Mouse (Mus musculus) cerebral cortex, adult 2 months (tissue): ENCODE measurements around the gene Ndufv1.

Experiments
- WGBS: fragments of 180-500 bp; shearing (Covaris S2); methylation state at CpG from one replicate; pipeline ENCODE4 v1.1.7; 2018; 5-methylcytosine and 5-hydroxymethylcytosine counted together

Ndufv1 gene

DNA sequence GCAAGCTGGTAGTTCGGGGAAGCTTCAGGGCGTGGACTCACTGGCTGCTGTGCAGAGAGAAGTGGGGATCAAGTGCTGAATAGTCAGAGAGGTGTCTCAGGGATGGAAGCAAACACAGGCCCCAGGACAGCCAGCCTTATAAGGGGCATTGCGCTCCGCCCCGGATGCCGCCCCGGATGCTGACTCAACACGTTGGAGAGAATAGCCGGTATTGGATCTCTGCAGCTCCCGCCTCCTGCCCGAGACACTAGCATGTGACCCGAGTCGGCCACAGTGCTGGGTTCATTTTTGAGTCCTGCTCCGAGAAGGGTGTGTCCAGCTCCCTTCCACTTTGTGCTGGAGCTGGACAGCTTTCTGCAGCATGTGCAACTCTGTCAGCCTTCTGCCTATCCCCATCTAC is 29.5 kb upstream of the Ndufv1 start:
- WGBS = 77% methylated on average over 14 of the region's 14 CpGs

GRCm38 (mm10) chr19:4041500-4041899 is 28.9 kb upstream of the Ndufv1 start:
- WGBS = 91% methylated on average over 3 of the region's 4 CpGs

DNA sequence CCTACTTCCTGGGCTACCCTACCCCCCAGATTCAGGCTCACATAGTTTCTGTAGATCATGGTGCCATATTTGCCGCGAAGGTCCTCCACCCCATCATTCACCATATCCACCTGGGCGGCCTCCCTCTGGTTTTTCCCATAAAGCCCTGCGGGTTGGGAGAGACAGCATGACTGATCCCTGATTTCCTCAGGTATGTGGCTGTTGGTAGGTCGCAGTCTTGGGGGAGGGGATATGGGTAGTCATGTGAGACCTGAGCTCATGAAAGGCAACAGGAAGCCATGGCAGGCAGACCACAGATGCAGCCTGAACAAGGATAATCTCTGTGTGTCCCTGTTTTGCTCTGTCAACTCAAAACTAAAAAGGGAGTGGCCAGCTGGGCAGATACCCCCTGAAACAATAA is 28.3 kb upstream of the Ndufv1 start:
- 93% methylated on average over 5 of the region's 5 CpGs for WGBS

- WGBS = under 1% methylated on average over 26 of the region's 26 CpGs
These were observed 25.2 kb upstream of the Ndufv1 start, which contains the start of gene Gstp1 for GRCm38 (mm10) chr19:4037788-4038232. TSS of gene Gstp1 (minus strand) at chr19:4037985.

DNA sequence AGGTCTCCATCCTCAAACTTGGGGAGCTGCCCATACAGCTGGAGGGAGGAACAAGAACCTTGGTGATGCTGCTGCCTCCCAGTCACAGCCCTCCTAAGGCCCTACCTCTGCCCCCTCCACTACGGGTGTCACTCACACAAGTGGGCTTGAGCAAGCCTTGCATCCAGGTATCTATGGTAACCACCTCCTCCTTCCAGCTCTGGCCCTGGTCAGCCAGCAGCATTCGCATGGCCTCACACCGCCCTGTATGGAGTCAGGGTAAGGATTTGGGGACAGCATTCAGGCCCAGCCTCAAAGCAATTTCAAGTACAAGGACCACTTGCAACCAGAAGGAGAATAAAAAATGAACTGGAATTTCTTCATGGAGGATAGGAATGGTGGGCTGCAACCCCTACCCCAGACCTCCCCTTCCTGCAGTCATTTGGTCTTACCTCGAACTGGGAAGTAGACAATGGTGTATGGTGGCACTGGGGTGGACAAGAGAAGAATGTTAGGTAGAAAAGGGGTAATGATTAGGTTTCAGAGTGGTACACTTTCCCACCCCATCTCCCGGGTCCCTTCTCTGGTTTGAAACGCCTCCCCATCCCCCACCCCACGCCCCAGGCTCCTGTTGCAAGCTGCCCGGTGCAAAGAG is 24.7 kb upstream of the Ndufv1 start:
- 18% methylated on average over 7 of the region's 8 CpGs for WGBS

DNA sequence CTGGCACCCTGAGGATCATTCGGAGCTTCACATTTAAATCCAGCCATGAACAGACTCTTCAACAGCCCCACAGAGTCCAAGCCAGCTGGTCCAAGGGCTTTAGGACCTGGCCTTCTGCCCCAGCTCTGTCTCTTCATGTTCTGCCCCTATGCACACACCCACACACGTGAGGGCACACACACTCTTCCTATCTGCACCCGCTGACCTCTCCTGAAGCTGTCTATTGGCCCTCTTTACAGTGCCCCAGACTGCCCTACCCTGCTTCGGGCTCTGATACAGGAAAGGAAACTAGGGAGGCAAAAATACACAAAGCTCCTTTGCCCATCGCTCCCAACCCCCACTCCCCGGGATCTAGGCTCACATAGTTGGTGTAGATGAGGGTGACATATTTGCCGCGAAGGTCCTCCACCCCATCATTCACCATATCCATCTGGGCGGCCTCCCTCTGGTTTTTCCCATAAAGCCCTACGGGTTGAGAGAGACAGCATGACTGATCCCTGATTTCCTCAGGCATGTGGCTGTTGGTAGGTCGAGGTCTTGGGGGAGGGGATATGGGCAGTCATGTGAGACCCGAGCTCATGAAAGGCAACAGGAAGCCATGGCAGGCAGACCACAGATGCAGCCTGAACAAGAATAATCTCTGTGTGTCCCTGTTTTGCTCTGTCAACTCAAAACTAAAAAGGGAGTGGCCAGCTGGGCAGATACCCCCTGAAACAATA is 23.9 kb upstream of the Ndufv1 start:
- WGBS = 79% methylated on average over 12 of the region's 12 CpGs

- 61% methylated on average over 5 of the region's 5 CpGs for WGBS
These were observed 21.1 kb upstream of the Ndufv1 start for GRCm38 (mm10) chr19:4033742-4034141.

DNA sequence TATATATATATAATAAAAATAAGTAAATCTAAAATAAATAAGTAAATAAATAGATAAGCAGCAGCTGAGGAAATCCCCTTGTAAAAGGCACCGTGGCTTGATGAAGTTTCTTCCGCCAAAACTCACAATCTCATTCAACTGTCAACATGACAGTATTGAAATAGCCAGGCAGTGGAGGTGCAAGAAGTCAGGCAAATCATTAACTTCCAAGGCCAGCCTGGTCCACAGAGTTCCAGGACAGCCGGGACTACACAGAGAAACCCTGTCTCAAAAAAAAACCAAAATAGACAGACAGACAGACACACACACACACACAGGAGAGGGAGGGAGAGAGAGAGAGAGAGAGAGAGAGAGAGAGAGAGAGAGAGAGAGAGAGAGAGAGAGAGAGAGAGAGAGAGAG is 20.7 kb upstream of the Ndufv1 start:
- WGBS = 82% methylated on average over 3 of the region's 3 CpGs

- 79% methylated on average over 7 of the region's 7 CpGs for WGBS
These were observed 20.1 kb upstream of the Ndufv1 start for GRCm38 (mm10) chr19:4032668-4033067.

DNA sequence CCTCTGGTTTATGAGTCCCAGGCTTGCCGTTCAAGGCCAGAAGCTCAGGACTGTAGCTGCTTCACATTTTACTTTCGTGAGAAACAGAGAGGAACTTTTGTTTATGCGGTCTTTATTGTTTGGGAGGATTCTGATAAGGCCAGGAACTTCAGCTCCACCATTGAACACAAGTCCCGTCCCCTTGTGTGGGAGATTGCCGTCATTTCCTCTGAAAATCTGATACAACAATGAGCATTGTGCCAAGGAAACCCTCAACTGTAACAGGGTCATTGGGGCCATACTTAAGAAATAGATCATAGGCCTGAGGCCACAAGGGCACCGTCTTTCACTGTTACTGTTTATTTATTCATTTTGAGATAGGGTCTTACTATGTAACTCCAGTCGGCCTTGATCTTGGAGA is 10.6 kb upstream of the Ndufv1 start:
- WGBS = 81% methylated on average over 7 of the region's 7 CpGs

GRCm38 (mm10) chr19:4018743-4019583 is 6.4 kb upstream of the Ndufv1 start:
- WGBS = 20% methylated on average over 18 of the region's 18 CpGs

DNA sequence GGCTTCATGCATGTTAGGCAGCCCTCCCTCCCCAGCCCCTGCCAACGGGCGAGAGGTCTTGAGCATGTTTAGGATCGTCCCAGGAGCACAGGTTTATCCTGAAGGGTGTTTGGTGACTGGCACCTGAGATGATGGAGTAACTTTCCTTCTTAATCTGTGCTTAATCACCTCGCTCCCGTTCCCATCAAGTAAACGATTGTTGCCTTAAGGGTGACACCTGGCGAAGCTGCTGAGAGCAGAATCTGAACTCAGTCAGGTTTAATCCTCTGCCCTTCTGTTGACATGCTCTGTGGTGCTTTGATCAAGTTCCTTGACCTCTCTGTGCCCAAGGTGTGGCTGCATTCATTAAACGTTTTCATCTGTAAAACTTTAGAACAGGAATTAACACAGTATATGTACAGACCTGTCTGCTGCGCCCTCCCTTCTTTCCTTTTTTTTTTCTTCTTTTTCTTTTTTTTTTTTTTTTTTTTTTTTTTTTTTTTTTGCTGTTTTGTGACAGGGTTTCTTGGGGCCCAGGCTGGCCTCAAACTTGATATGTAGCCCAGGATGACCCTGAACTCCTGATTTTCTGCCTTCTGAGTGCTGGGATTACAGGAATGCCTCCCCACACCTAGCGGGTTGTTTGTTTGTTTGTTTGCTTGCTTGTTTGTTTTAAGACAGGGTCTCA is 5.4 kb upstream of the Ndufv1 start:
- 72% methylated on average over 10 of the region's 10 CpGs for WGBS

GRCm38 (mm10) chr19:4015635-4016034 is 3.0 kb upstream of the Ndufv1 start:
- WGBS = 81% methylated on average over 5 of the region's 5 CpGs

DNA sequence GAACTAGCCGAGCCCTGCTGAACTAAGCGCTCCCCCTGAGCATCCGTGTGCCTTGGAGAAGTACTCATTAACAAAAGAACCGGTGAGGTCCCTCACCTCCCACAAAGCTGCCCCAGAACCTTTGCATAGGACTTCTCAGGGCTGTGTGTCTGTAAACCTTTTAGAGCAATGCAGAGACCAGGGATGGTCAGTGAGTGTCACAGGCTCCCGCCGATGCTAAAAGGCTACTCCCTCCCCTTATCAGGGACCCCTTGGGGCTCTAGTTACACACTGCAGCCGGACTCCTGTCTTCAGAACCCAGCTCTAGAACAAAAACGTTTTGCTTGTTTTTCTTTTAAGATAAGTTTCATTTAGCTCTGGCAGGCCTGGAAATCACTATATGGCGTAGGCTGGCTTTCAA is 460 bp upstream of the Ndufv1 start:
- 22% methylated on average over 9 of the region's 9 CpGs for WGBS

GRCm38 (mm10) chr19:4011086-4011485 is 1.5 kb downstream of the Ndufv1 start:
- WGBS = 91% methylated on average over 5 of the region's 5 CpGs

- 95% methylated on average over 8 of the region's 8 CpGs for WGBS
These were observed 6.6 kb downstream of the Ndufv1 start for GRCm38 (mm10) chr19:4005971-4006370.

- 85% methylated on average over 9 of the region's 9 CpGs for WGBS
These were observed 7.5 kb downstream of the Ndufv1 start for GRCm38 (mm10) chr19:4005091-4005490.

DNA sequence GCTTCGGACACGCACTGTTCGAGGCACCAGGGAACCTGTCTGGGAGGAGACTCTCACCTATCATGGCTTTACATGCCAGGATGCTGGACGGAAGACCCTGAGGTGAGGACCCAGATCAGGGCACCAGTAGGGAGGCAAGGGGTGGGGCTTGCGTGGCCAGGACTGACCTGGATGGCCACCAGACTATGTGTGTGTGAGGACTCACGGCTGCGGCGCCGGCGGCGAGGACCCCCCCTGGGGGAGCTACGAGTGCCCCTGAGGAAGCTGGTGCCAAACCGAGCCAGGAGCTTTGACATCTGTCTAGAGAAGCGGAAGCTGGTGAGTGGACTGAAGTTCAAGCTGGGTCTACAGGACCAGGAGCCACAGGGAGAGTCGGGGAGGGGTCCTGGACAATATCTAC is 8.3 kb downstream of the Ndufv1 start:
- 91% methylated on average over 15 of the region's 15 CpGs for WGBS

- 81% methylated on average over 12 of the region's 12 CpGs for WGBS
These were observed 9.0 kb downstream of the Ndufv1 start for GRCm38 (mm10) chr19:4003641-4004040.

GRCm38 (mm10) chr19:4003112-4003511 is 9.5 kb downstream of the Ndufv1 start, which contains the start of gene Doc2g:
TSS of gene Doc2g (plus strand) at chr19:4003313.
- 93% methylated on average over 1 of the region's 1 CpGs for WGBS

DNA sequence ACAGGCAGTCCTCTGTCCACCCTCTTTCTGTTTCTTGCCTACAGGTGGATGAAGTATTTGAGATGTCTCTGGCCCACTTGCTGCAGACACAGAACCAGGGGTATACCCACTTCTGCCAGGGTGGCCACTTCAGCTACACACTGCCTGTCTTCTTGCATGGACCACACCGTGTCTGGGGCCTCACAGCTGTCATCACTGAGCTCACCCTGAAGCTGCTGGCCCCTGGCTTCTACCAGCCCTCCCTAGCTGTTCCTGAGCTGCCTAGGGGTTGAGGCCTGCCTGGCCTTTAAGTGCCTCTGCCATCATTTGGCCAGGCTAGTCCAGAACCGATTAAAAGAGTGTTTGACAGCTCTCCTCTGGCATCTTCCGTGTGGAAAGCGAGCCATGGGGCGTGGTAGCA is 10.9 kb downstream of the Ndufv1 start:
- WGBS = 87% methylated on average over 5 of the region's 5 CpGs
